Mouse (Mus musculus) MEL (cell line): ENCODE measurements around the gene Mindy3. TPM values are rescaled to one million over a fixed set of nuclear protein-coding genes. Genes with fewer than 3 reads are reported as not detected.

Experiments used
- DNase-seq: peaks from one replicate; pipeline ENCODE4 v3.0.0; 2011; ENCODE audit warnings: low read depth, low spot score
- H3K27ac ChIP-seq: 2 replicates; pipeline ENCODE4 v1.5.1; 2012; ENCODE audit warnings: low read depth, mild to moderate bottlenecking, control low read depth, low read length, moderate library complexity; ENCODE audit not compliant: control insufficient read depth
- H3K27me3 ChIP-seq, 2 experiments: fragments of 150-350 bp in 1 of 2; sonication (generic) in 1 of 2; 2 replicates each; pipeline ENCODE4 v1.6.1; 2012; ENCODE audit warnings: low read length in 2 of 2, mild to moderate bottlenecking in 2 of 2, improper control_type of control experiment in 1 of 2, moderate library complexity in 1 of 2; ENCODE audit not compliant: insufficient read depth in 2 of 2, control insufficient read depth in 1 of 2
- H3K36me3 ChIP-seq, 2 experiments: 2 replicates each; pipeline ENCODE4 v1.6.1; 2012 to 2014; ENCODE audit warnings: low read length in 2 of 2, improper control_type of control experiment in 1 of 2, inconsistent platforms in 1 of 2, mild to moderate bottlenecking in 1 of 2; ENCODE audit not compliant: insufficient read depth in 2 of 2, control insufficient read depth in 1 of 2
- H3K4me1 ChIP-seq, 2 experiments: fragments of 150-350 bp in 1 of 2; sonication (generic) in 1 of 2; 2 replicates each; pipeline ENCODE4 v1.6.1; 2012; ENCODE audit warnings: low read length in 2 of 2, improper control_type of control experiment in 1 of 2, mild to moderate bottlenecking in 1 of 2; ENCODE audit not compliant: insufficient read depth in 2 of 2, control insufficient read depth in 1 of 2
- H3K4me3 ChIP-seq, 2 experiments: fragments of 150-350 bp in 1 of 2; sonication (generic) in 1 of 2; 2 replicates each; pipeline ENCODE4 v1.5.1; 2012; ENCODE audit warnings: low read depth in 2 of 2, low read length in 2 of 2, mild to moderate bottlenecking in 2 of 2, moderate library complexity in 2 of 2, control low read depth in 1 of 2, improper control_type of control experiment in 1 of 2; ENCODE audit not compliant: control insufficient read depth in 1 of 2, insufficient read depth in 1 of 2
- H3K79me2 ChIP-seq: 2 replicates; pipeline ENCODE4 v1.6.1; 2012; ENCODE audit warnings: mild to moderate bottlenecking, low read length, moderate library complexity; ENCODE audit not compliant: control insufficient read depth, poor library complexity, insufficient read depth
- H3K9ac ChIP-seq: 2 replicates; pipeline ENCODE4 v1.6.1; 2012; ENCODE audit warnings: low read depth, mild to moderate bottlenecking, control low read depth, low read length, moderate library complexity; ENCODE audit not compliant: control insufficient read depth, poor library complexity, severe bottlenecking
- H3K9me3 ChIP-seq: fragments of 150-350 bp; sonication (generic); replicated peaks from 2 replicates; pipeline ENCODE4 v1.6.1; 2012; ENCODE audit warnings: mild to moderate bottlenecking, low read length, improper control_type of control experiment, moderate library complexity; ENCODE audit not compliant: insufficient read depth
- BHLHE40 ChIP-seq: IDR thresholded peaks from 2 replicates; pipeline ENCODE4 v1.6.1; 2012; ENCODE audit warnings: low read depth, mild to moderate bottlenecking, inconsistent platforms, low read length, improper control_type of control experiment, borderline replicate concordance
- CHD1 ChIP-seq: IDR thresholded peaks from 2 replicates; pipeline ENCODE4 v1.6.1; 2012; ENCODE audit warnings: low read depth, mild to moderate bottlenecking, inconsistent platforms, low read length, improper control_type of control experiment
- CHD2 ChIP-seq: IDR thresholded peaks from 2 replicates; pipeline ENCODE4 v1.6.1; 2011; ENCODE audit warnings: low read length, improper control_type of control experiment
- ELF1 ChIP-seq: IDR thresholded peaks from 2 replicates; pipeline ENCODE4 v1.6.1; 2014; ENCODE audit warnings: low read depth, mild to moderate bottlenecking, inconsistent platforms, low read length, improper control_type of control experiment, moderate library complexity
- EP300 ChIP-seq, 2 experiments: IDR thresholded peaks; 2 replicates each; pipeline ENCODE4 v1.6.1; 2011; ENCODE audit warnings: improper control_type of control experiment in 2 of 2, low read length in 2 of 2, low read depth in 1 of 2, mild to moderate bottlenecking in 1 of 2
- ETS1 ChIP-seq: IDR thresholded peaks from 2 replicates; pipeline ENCODE4 v1.6.1; 2012; ENCODE audit warnings: low read depth, mild to moderate bottlenecking, inconsistent platforms, low read length, improper control_type of control experiment, moderate library complexity
- GABPA ChIP-seq: IDR thresholded peaks from 2 replicates; pipeline ENCODE4 v1.6.1; 2012; ENCODE audit warnings: low read depth, mild to moderate bottlenecking, inconsistent platforms, low read length, improper control_type of control experiment, moderate library complexity
- GATA1 ChIP-seq: IDR thresholded peaks from 2 replicates; pipeline ENCODE4 v1.6.1; 2011; ENCODE audit warnings: low read depth, low read length, improper control_type of control experiment
- HCFC1 ChIP-seq: IDR thresholded peaks from 2 replicates; pipeline ENCODE4 v1.6.1; 2012; ENCODE audit warnings: low read depth, mild to moderate bottlenecking, inconsistent platforms, low read length, improper control_type of control experiment, moderate library complexity
- MAX ChIP-seq: IDR thresholded peaks from 2 replicates; pipeline ENCODE4 v1.6.1; 2011; ENCODE audit warnings: low read length, improper control_type of control experiment
- MXI1 ChIP-seq: IDR thresholded peaks from 2 replicates; pipeline ENCODE4 v1.6.1; 2011; ENCODE audit warnings: mild to moderate bottlenecking, low read depth, low read length, improper control_type of control experiment
- MYB ChIP-seq: IDR thresholded peaks from 2 replicates; pipeline ENCODE4 v1.6.1; 2011; ENCODE audit warnings: mild to moderate bottlenecking, low read depth, low read length, improper control_type of control experiment
- NRF1 ChIP-seq: IDR thresholded peaks from 2 replicates; pipeline ENCODE4 v1.6.1; 2014; ENCODE audit warnings: low read depth, mild to moderate bottlenecking, inconsistent platforms, low read length, improper control_type of control experiment, moderate library complexity; ENCODE audit not compliant: poor library complexity, insufficient read depth, severe bottlenecking
- POLR2AphosphoS5 ChIP-seq: IDR thresholded peaks from 2 replicates; pipeline ENCODE4 v1.6.1; 2012; ENCODE audit warnings: low read depth, borderline replicate concordance, mild to moderate bottlenecking, inconsistent platforms, low read length, moderate library complexity, mixed read lengths
- RAD21 ChIP-seq: IDR thresholded peaks from 2 replicates; pipeline ENCODE4 v1.6.1; 2011; ENCODE audit warnings: mild to moderate bottlenecking, low read depth, low read length, improper control_type of control experiment
- RCOR1 ChIP-seq: IDR thresholded peaks from 2 replicates; pipeline ENCODE4 v1.6.1; 2012; ENCODE audit warnings: low read depth, mild to moderate bottlenecking, inconsistent platforms, low read length, improper control_type of control experiment
- TAL1 ChIP-seq: IDR thresholded peaks from 2 replicates; pipeline ENCODE4 v1.6.1; 2012; ENCODE audit warnings: mild to moderate bottlenecking, inconsistent platforms, low read length, moderate library complexity, mixed read lengths
- TBP ChIP-seq: IDR thresholded peaks from 2 replicates; pipeline ENCODE4 v1.8.0; 2011; ENCODE audit warnings: low read depth, low read length, improper control_type of control experiment
- TCF12 ChIP-seq: IDR thresholded peaks from 2 replicates; pipeline ENCODE4 v1.6.1; 2014; ENCODE audit warnings: low read depth, mild to moderate bottlenecking, inconsistent platforms, low read length, improper control_type of control experiment, moderate library complexity
- USF1 ChIP-seq: IDR thresholded peaks from 2 replicates; pipeline ENCODE4 v1.6.1; 2014; ENCODE audit warnings: low read depth, mild to moderate bottlenecking, inconsistent platforms, low read length, improper control_type of control experiment, moderate library complexity
- USF2 ChIP-seq, 2 experiments: IDR thresholded peaks; 2 replicates each; pipeline ENCODE4 v1.6.1; 2011 to 2012; ENCODE audit warnings: improper control_type of control experiment in 2 of 2, low read length in 2 of 2, borderline replicate concordance in 1 of 2, inconsistent platforms in 1 of 2, low read depth in 1 of 2, mild to moderate bottlenecking in 1 of 2; ENCODE audit not compliant: insufficient read depth in 1 of 2
- ZKSCAN1 ChIP-seq: IDR thresholded peaks from 2 replicates; pipeline ENCODE4 v1.6.1; 2012; ENCODE audit warnings: low read depth, mild to moderate bottlenecking, inconsistent platforms, low read length, improper control_type of control experiment, moderate library complexity
- ZMIZ1 ChIP-seq: IDR thresholded peaks from 2 replicates; pipeline ENCODE4 v1.6.1; 2012; ENCODE audit warnings: low read depth, mild to moderate bottlenecking, inconsistent platforms, low read length, improper control_type of control experiment, moderate library complexity
- polyA plus RNA-seq, 2 experiments: library from polyadenylated mRNA; stranded (reverse) in 1 of 2; unstranded in 1 of 2; fragments of >175 nt in 1 of 2; fragments of >200 nt in 1 of 2; gene quantifications; 2 replicates each; pipeline versions ENCODE4 v1.2.1 to v1.2.4; 2012; ENCODE audit warnings: low replicate concordance in 2 of 2, low read depth in 1 of 2; ENCODE audit not compliant: insufficient read length in 2 of 2, insufficient read depth in 1 of 2, missing spikeins in 1 of 2
- total RNA-seq: library from RNA; depleted of rRNA; stranded (reverse); fragments of 300-350 nt; gene quantifications from 2 replicates; pipeline ENCODE4 v1.2.3, GENCODE M21; 2012

Mindy3 gene
- total and polyA plus RNA-seq, 3 experiments: 23.8 to 40.6 TPM; not detected in 1

- H3K9ac ChIP-seq: peak overlapping the region; percentile 47; the same call in 1 of the 2 replicates
- H3K27ac ChIP-seq: peak overlapping the region; percentile 90
- no peak overlapping the region for H3K4me3 ChIP-seq
- TF ChIP-seq ZKSCAN1 (no peak), RAD21 (no peak), ETS1 (peak; percentile 45; the same call in 1 of the 2 replicates), TCF12 (peak; percentile 82), RCOR1 (peak; percentile 69; the same call in 1 of the 2 replicates), EP300 (IDR thresholded peaks at IDR 0.05; ENCODE audit: low read depth in 1 of 2, low read length in 2 of 2) (peak; percentile 64 to 77), MAX (no peak), ZMIZ1 (no peak), TAL1 (peak; percentile 18; the same call in 1 of the 2 replicates), MXI1 (peak; percentile 20; the same call in 1 of the 2 replicates), POLR2AphosphoS5 (no peak), CHD2 (no peak), ELF1 (0 out of 2 replicates have a peak, but pooled peaks have one; percentile 18), NRF1 (no peak), CHD1 (no peak), GATA1 (peak; percentile 83), MYB (no peak), BHLHE40 (no peak), USF2 (IDR thresholded peaks at IDR 0.05; ENCODE audit: borderline replicate concordance in 1 of 2, insufficient read depth in 1 of 2, low read depth in 1 of 2, low read length in 2 of 2) (no peak), GABPA (no peak), TBP (no peak)
- H3K9me3 ChIP-seq: no peaks in the 10 kb centered on the region
- H3K27me3 ChIP-seq: no peaks in the 10 kb centered on the region
- H3K79me2 ChIP-seq: no peaks in the 10 kb centered on the region
- DNase-seq: peak; percentile 60
- H3K36me3 ChIP-seq: peaks cover 1 to 22% of the 10 kb centered on the region in 2 experiments; a peak in 2 of 4 replicates
- H3K4me1 ChIP-seq: peaks cover 7 to 14% of the 10 kb centered on the region in 2 experiments
These were observed 40.7 kb downstream of the Mindy3 start for GRCm38 (mm10) chr2:12378591-12378990.

DNA sequence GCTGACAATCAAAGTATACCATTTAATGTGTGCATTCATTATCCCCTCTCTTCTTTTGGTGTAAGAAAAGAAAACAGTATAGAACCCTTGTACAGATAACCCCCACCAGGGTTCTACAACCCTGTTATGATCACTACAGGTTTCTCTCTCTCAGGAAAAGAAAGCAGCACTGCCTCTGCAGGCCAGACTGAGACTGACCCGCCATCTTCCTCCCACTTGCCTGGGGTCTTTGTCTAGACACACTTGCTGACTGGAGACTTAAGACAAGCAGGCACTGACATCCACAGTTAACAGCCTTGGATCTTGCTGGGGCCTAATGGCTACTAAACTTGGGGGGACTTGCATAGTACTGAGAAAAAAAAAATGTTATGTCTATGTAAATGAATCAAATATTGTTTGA is 42.2 kb downstream of the Mindy3 start:
- Histone ChIP-seq H3K9me3 (no peaks in the 10 kb centered on the region), H3K27me3 (no peaks in the 10 kb centered on the region), H3K9ac (no peak overlapping the region), H3K79me2 (no peaks in the 10 kb centered on the region), H3K36me3 (peaks cover 1 to 30% of the 10 kb centered on the region in 2 experiments; a peak in 2 of 4 replicates), H3K4me1 (peaks cover 19 to 21% of the 10 kb centered on the region in 2 experiments), H3K4me3 (no peak overlapping the region), H3K27ac (no peak overlapping the region)
- no peak for TF ChIP-seq GATA1
- no peak for TF ChIP-seq ETS1
- TF ChIP-seq NRF1: no peak
- no peak for TF ChIP-seq ZKSCAN1
- no peak for TF ChIP-seq HCFC1
- TF ChIP-seq ELF1: no peak
- TF ChIP-seq USF1: no peak
- DNase-seq: no peak
